Mouse (Mus musculus): ENCODE measurements around the gene Vmn1r54. TPM values are rescaled to one million over a fixed set of nuclear protein-coding genes. Genes with fewer than 3 reads are reported as not detected.

Vmn1r54 gene
- polyA plus RNA-seq (2014; fragmentation: Illumina TruSeq; extraction: RNeasy Lipid Tissue Mini Kit (QIAGEN cat#74804); ENCODE audit: low read depth, low replicate concordance): not detected

GRCm38 (mm10) chr6:90246000-90246399, at the start of gene Vmn1r54:
Gene Vmn1r54, plus strand, starts transcription at chr6:90246300.

GRCm38 (mm10) chr6:90202493-90202892, 43.6 kb upstream of the Vmn1r54 start, which contains the start of gene V1ra8:
Gene V1ra8, plus strand, starts transcription at chr6:90202793.

GRCm38 (mm10) chr6:90224338-90224737, 21.8 kb upstream of the Vmn1r54 start, which contains the start of gene Vmn1r53:
Gene Vmn1r53, minus strand, starts transcription at chr6:90224438.

GRCm38 (mm10) chr6:90300919-90301318, 54.8 kb downstream of the Vmn1r54 start, which contains the start of gene BC048671:
Gene BC048671, plus strand, starts transcription at chr6:90301219.

Other genes starting within 250 kb of the Vmn1r54 start
- not detected for gene Vmn1r47, start 230.2 kb upstream of the Vmn1r54 start, polyA plus RNA-seq (2014; fragmentation: Illumina TruSeq; extraction: RNeasy Lipid Tissue Mini Kit (QIAGEN cat#74804); ENCODE audit: low read depth, low replicate concordance)
- not detected for gene Vmn1r48, start 209.5 kb upstream of the Vmn1r54 start, polyA plus RNA-seq (2014; fragmentation: Illumina TruSeq; extraction: RNeasy Lipid Tissue Mini Kit (QIAGEN cat#74804); ENCODE audit: low read depth, low replicate concordance)
- not detected for gene Vmn1r49, start 167.8 kb upstream of the Vmn1r54 start, polyA plus RNA-seq (2014; fragmentation: Illumina TruSeq; extraction: RNeasy Lipid Tissue Mini Kit (QIAGEN cat#74804); ENCODE audit: low read depth, low replicate concordance)
- not detected for gene Vmn1r50, start 144.9 kb upstream of the Vmn1r54 start, polyA plus RNA-seq (2014; fragmentation: Illumina TruSeq; extraction: RNeasy Lipid Tissue Mini Kit (QIAGEN cat#74804); ENCODE audit: low read depth, low replicate concordance)
- gene Vmn1r51, start 123.7 kb upstream of the Vmn1r54 start, polyA plus RNA-seq (2014; fragmentation: Illumina TruSeq; extraction: RNeasy Lipid Tissue Mini Kit (QIAGEN cat#74804); ENCODE audit: low read depth, low replicate concordance): not detected
- not detected for gene Vmn1r52, start 71.5 kb upstream of the Vmn1r54 start, polyA plus RNA-seq (2014; fragmentation: Illumina TruSeq; extraction: RNeasy Lipid Tissue Mini Kit (QIAGEN cat#74804); ENCODE audit: low read depth, low replicate concordance)
- not detected for gene V1ra8, start 43.5 kb upstream of the Vmn1r54 start, polyA plus RNA-seq (2014; fragmentation: Illumina TruSeq; extraction: RNeasy Lipid Tissue Mini Kit (QIAGEN cat#74804); ENCODE audit: low read depth, low replicate concordance)
- not detected for gene Vmn1r53, start 21.9 kb upstream of the Vmn1r54 start, polyA plus RNA-seq (2014; fragmentation: Illumina TruSeq; extraction: RNeasy Lipid Tissue Mini Kit (QIAGEN cat#74804); ENCODE audit: low read depth, low replicate concordance)
- 4.4 TPM for gene BC048671, start 54.9 kb downstream of the Vmn1r54 start, polyA plus RNA-seq (2014; fragmentation: Illumina TruSeq; extraction: RNeasy Lipid Tissue Mini Kit (QIAGEN cat#74804); ENCODE audit: low read depth, low replicate concordance)
- gene Chst13, start 78.9 kb downstream of the Vmn1r54 start, polyA plus RNA-seq (2014; fragmentation: Illumina TruSeq; extraction: RNeasy Lipid Tissue Mini Kit (QIAGEN cat#74804); ENCODE audit: low read depth, low replicate concordance): not detected
- gene Uroc1, start 87.0 kb downstream of the Vmn1r54 start, polyA plus RNA-seq (2014; fragmentation: Illumina TruSeq; extraction: RNeasy Lipid Tissue Mini Kit (QIAGEN cat#74804); ENCODE audit: low read depth, low replicate concordance): 0.56 TPM
- 12.2 TPM for gene Zxdc, start 123.2 kb downstream of the Vmn1r54 start, polyA plus RNA-seq (2014; fragmentation: Illumina TruSeq; extraction: RNeasy Lipid Tissue Mini Kit (QIAGEN cat#74804); ENCODE audit: low read depth, low replicate concordance)
- 3.5 TPM for gene Cfap100, start 182.5 kb downstream of the Vmn1r54 start, polyA plus RNA-seq (2014; fragmentation: Illumina TruSeq; extraction: RNeasy Lipid Tissue Mini Kit (QIAGEN cat#74804); ENCODE audit: low read depth, low replicate concordance)
- 31.9 TPM for gene Klf15, start 216.3 kb downstream of the Vmn1r54 start, polyA plus RNA-seq (2014; fragmentation: Illumina TruSeq; extraction: RNeasy Lipid Tissue Mini Kit (QIAGEN cat#74804); ENCODE audit: low read depth, low replicate concordance)
- 54.0 TPM for gene Aldh1l1, start 240.1 kb downstream of the Vmn1r54 start, polyA plus RNA-seq (2014; fragmentation: Illumina TruSeq; extraction: RNeasy Lipid Tissue Mini Kit (QIAGEN cat#74804); ENCODE audit: low read depth, low replicate concordance)